Mouse (Mus musculus): ENCODE measurements around the gene Myo18b.
A peak's percentile ranks its signal among the peaks of the same experiment; 100 is the strongest.

The Myo18b gene

DNA sequence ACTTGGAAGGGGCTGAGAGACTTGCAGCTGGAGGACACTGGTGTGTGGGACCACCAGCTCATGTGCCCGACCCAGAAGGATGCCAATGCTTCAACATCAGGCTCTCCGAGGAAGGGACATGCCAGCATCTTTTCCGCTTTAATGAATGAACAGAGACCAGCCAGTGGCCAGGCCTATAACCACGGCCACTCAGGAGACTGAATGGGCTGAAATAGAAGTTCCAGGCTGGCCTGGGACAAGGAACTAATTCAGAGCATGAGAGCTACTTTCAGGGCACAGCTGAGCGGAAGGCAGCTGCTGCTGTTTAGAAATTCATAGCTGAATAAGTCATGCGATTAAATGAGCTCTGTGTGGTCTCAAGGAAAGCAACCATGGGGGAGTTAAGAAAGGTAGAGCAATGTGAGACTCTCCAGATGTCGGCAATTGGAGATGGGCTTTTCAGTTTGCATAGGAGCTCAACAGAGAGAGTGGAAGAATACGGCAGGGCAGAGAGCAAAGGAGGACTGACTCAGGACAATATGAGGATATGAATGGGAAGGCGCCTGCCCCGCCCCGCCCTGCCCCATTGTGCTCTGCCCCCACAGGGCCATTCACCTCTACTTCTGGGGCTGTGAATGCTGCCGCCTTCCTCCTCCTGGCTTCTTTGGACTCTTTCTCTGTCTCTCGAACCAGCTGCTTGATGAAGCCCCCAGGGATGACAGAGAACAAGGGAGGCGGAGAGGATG lies 18.6 kb downstream of the Myo18b start:
- no peak for DNase-seq (ENCODE audit: low read depth, low spot score)

DNA sequence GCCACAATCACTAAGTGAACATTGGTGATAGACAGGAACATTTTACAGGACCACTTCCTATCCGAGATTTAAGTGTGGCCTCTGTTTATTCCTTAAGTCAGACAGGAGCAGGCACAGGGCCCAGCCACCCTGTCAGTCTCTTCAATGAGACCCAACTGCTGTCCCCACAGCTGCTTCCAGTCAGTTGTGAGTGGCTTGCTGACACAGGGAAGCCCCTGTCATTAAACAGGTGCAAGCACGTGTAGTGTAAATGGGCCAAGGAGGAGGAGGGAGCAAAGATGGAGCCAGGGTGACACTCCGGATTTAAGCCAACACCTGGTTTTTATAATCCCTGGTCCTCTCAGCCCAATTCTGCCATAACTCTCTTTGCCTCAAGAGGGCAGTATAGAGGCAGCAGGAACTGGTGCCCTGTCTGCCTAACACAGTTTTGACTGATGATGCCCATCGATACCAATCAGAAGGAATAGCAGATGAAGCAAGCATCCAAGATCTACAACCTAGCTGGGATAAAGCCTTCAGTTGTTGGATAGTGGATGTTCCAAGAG lies 19.2 kb downstream of the Myo18b start:
- peak; percentile 59 for DNase-seq (ENCODE audit: low read depth, low spot score)

- DNase-seq (ENCODE audit: low read depth, low spot score): no peak
Observed at GRCm38 (mm10) chr5:112872999-112873398, 23.2 kb downstream of the Myo18b start.

- DNase-seq (ENCODE audit: low read depth, low spot score): peak; percentile 59
Observed at GRCm38 (mm10) chr5:112870729-112871128, 25.4 kb downstream of the Myo18b start.

DNA sequence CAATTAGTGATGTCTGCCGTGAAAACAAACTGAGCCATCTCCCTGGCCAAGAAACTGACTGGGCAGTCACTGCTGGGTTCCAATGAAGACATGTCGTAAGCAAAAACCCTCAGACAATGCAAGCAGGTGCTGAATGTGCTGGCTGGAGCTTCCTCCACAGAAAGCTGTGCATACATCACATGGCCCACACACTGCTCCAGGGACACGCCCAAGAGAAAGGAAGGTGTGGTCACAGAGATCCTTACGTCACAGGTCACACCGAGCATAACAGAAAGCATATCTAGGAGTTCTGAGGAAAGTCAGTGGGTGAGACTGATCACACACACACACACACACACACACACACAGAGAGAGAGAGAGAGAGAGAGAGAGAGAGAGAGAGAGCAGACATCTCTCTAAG lies 27.5 kb downstream of the Myo18b start:
- peak; percentile 53 for DNase-seq (ENCODE audit: low read depth, low spot score)

DNA sequence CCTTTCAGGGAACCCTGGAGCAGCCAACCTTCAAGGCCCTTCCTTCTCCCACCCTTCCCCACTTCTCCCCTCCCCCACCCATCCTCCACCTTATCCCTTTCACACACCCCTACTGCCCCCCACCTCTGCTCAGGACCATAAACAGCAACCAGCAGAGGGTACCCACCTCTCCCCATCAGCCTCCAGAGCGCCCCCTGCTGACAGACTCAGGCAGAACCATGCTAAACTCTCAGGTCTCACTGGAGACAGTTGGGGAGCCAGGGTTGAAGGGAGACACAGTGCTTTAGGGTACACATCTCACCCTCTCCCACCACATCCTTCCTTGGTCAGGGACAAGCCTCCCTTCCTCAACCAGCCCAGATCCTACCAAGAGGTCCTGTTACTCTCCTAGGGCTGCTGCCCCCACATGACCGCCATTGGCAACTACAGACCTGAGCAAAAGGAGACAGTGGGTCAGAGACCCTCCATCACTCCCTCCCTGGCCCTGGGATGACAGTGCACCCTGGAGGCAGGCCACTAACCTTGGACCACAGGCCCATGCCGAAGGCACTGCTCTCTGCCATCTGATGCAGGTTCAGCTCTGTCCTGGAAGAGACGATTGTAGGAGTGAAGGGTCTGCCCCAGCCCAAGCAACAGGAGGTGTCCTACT lies 31.3 kb downstream of the Myo18b start:
- peak; percentile 55 for DNase-seq (ENCODE audit: low read depth, low spot score)

DNA sequence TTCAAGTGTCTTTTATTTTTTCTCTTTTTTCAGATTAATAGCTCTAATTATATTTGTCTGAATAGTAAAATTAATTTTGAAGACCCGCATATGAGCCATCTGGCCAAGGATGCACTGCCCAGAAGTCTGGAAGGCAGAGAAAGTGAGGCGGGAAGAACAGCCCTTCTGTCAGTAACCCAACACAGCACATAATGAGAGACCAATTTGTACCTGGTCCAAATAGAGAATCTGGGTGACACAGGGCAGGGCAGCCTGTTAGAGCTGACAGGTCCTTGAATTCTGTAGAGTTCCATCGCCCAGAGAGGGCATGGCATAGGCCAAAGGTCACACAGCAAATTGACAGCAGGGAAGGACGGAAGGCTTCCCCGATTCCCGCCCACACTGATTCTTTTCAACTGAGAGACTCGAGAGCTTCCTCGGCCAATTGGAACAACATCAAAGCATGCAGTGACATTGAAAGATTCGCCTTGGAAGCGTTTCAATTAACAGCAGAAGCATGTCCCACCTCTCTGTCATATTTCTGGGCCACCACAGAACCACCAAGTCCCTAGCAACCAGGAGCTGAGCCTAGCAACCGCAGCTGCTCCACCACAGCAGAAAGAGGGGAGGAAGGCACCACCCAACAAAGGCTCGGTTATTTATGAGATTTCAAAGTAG lies 36.7 kb downstream of the Myo18b start:
- DNase-seq (ENCODE audit: low read depth, low spot score): no peak

- no peak for DNase-seq (ENCODE audit: low read depth, low spot score)
Observed at GRCm38 (mm10) chr5:112853179-112853578, 43.0 kb downstream of the Myo18b start.

DNA sequence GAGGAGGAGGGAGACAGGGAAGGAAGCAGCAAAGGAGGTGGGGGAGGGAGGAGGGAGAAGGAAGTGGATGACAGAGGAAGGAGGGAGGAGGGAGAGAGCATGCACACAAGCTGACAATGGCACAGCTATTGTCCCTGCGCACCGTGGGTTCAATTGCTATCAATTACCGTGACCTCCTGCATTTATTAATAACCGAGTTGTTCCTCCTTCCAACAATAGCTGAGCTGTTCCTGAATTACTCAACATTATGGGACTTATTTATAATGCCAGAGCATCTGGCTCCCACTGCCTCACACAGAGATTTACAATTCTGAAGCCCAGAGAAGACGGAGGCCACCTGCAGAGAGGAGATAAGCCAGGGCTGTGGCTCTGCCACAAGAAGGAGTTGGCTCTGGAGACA lies 44.8 kb downstream of the Myo18b start:
- DNase-seq (ENCODE audit: low read depth, low spot score): no peak

GRCm38 (mm10) chr5:112848586-112849280 lies 47.4 kb downstream of the Myo18b start:
- peak; percentile 92 for DNase-seq (ENCODE audit: low read depth, low spot score)

- DNase-seq (ENCODE audit: low read depth, low spot score): no peak
Observed at GRCm38 (mm10) chr5:112847985-112848542, 48.1 kb downstream of the Myo18b start.

- no peak for DNase-seq (ENCODE audit: low read depth, low spot score)
Observed at GRCm38 (mm10) chr5:112846146-112846545, 50.0 kb downstream of the Myo18b start.

- DNase-seq (ENCODE audit: low read depth, low spot score): no peak
Observed at GRCm38 (mm10) chr5:112844460-112844859, 51.7 kb downstream of the Myo18b start.

DNA sequence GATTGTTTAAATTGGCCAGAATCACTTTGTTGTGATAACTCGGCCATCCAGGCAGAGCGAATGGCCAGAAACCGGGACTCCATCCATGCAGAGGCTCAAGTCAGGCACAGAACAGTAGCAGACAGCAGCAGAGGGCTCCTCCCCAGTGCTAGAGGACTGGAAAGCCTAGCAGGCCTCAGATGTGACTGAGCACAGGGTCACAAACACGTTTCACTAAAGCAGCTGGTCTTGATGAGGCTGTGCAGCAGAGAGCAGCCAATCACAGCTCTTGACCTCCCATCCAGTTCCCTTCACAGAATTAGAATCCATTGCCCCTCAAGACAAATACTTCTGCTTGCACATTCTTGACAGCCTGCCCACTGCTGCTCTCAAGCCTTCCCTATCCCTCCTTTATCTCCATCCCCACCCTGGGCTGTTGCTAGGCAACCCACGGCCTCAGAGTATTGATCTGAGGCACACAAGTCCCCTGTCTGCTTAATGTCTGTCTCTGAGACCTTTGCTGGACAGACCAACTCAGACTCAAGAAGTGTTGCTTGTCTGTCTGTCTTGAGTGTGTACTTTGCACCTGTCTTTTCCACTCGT lies 52.4 kb downstream of the Myo18b start:
- DNase-seq (ENCODE audit: low read depth, low spot score): peak; percentile 66

DNA sequence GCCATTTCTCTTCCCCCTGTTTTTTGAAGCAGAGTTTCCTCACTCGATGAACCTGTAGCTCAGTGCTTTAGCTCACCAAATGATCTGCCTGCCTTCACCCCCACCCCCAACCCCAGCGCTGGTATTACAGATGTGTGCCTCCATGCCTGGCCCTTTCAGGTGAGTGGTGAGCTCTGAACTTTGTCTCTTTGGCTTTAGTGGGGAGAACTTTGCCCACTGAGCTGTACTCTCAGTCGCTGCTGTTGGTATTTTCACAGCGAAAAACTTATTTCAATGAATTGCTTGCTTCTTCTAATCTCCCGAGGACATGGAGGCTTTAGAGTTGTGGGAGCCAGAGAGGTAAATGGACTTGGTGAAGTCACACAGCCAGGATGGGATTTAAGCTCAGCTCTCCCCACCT lies 53.5 kb downstream of the Myo18b start:
- DNase-seq (ENCODE audit: low read depth, low spot score): no peak

GRCm38 (mm10) chr5:112841850-112842249 lies 54.3 kb downstream of the Myo18b start:
- no peak for DNase-seq (ENCODE audit: low read depth, low spot score)

DNA sequence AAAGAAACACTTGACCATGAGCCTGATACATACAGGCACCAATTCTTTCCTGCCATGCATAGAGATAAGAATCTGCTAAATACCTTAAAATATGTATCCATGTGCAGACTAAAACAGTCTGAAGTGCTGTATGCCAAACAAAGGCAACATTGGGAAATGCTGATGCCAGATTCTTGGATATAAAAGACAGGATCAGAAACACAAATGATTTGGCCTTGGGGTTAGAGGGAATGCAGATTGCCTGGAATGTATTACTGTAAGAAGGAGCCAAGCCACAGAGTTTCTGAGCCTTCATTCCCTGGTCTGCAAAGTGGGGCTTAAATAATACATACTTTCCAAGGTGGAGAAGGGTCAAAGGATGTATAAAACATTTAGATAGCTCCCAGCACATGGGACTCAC lies 61.3 kb downstream of the Myo18b start:
- DNase-seq (ENCODE audit: low read depth, low spot score): no peak

DNA sequence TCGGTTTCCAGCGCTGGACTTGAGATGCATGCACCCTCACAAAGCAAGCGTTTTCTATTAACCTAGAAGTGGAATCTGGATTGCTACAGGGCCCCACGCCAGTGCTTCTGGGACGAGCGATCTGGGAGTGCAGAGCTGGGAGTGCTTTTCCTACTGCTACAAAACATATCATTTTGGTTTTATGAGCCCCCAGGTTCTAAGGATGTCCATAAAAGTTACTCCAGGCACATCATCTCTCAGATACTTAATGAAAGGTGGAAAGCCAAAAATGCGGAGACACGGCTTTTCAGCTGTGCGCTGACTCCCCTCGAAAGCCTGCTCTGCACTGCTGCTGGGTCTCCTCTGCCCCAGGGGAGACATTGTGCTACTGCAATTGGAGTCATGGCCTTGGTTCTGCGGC lies 62.3 kb downstream of the Myo18b start:
- no peak for DNase-seq (ENCODE audit: low read depth, low spot score)

- DNase-seq (ENCODE audit: low read depth, low spot score): peak; percentile 24
Observed at GRCm38 (mm10) chr5:112825091-112825794, 70.9 kb downstream of the Myo18b start.

DNA sequence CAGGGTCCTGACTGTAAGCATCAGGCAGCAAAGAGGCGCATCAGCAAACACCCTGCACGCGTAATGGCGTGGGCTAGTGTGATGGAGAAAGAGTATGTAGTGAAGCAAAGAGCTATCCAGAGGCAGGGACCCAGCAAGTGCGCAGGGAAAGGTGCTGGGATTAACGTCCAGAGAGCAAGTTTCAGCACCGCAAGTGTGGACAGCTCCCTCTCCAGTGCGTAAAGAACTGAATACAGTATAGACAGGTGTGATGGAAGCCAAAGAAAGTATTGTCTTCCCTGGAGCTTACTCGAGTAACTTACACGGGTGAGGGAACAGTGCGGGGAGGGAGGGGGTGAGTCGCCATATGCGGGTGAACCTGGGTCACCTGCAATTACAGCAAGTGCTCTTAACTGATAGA lies 71.8 kb downstream of the Myo18b start:
- DNase-seq (ENCODE audit: low read depth, low spot score): peak; percentile 76

- DNase-seq (ENCODE audit: low read depth, low spot score): peak; percentile 75
Observed at GRCm38 (mm10) chr5:112822426-112822825, 73.7 kb downstream of the Myo18b start.

All from ZHBTc4 (cell line).